Mouse (Mus musculus) ES-E14 (cell line): ENCODE results near the gene A3galt2. TPM values are rescaled to one million over a fixed set of nuclear protein-coding genes. Genes with fewer than 3 reads are reported as not detected.

Experiments used
- DNase-seq: peaks from one replicate; pipeline ENCODE4 v3.0.0-alpha.2; 2013; ENCODE audit warnings: low read depth, low spot score
- H3K27ac ChIP-seq: 2 replicates; pipeline ENCODE4 v1.5.1; 2012; ENCODE audit warnings: low read depth, mild to moderate bottlenecking, low read length, moderate library complexity, mixed read lengths; ENCODE audit not compliant: poor library complexity, insufficient read depth, severe bottlenecking
- H3K36me3 ChIP-seq: 2 replicates; pipeline ENCODE4 v1.6.1; 2012; ENCODE audit warnings: mild to moderate bottlenecking, low read length, moderate library complexity, mixed read lengths; ENCODE audit not compliant: control insufficient read depth, poor library complexity, insufficient read depth, severe bottlenecking
- H3K4me1 ChIP-seq, 2 experiments: fragments of 150-350 bp in 1 of 2; sonication (generic) in 1 of 2; 2 replicates each; pipeline ENCODE4 v1.6.1; 2012; ENCODE audit warnings: low read length in 2 of 2, mild to moderate bottlenecking in 1 of 2, mixed read lengths in 1 of 2; ENCODE audit not compliant: control insufficient read depth in 2 of 2, insufficient read depth in 2 of 2, poor library complexity in 1 of 2
- H3K4me3 ChIP-seq, 2 experiments: fragments of 150-350 bp in 1 of 2; sonication (generic) in 1 of 2; 2 replicates each; pipeline ENCODE4 v1.5.1; 2012; ENCODE audit warnings: low read length in 2 of 2, low read depth in 1 of 2, mild to moderate bottlenecking in 1 of 2, mixed read lengths in 1 of 2; ENCODE audit not compliant: insufficient read depth in 1 of 2, poor library complexity in 1 of 2, severe bottlenecking in 1 of 2
- H3K9ac ChIP-seq: 2 replicates; pipeline ENCODE4 v1.6.1; 2012; ENCODE audit warnings: low read depth, mild to moderate bottlenecking, low read length, mixed read lengths; ENCODE audit not compliant: poor library complexity, insufficient read depth, severe bottlenecking
- H3K9me3 ChIP-seq: fragments of 150-350 bp; sonication (generic); 2 replicates; pipeline ENCODE4 v1.6.1; 2012; ENCODE audit warnings: low read depth, mild to moderate bottlenecking, low read length; ENCODE audit not compliant: control insufficient read depth, insufficient read depth
- CHD2 ChIP-seq: IDR thresholded peaks from 2 replicates; pipeline ENCODE4 v1.6.1; 2014; ENCODE audit warnings: mild to moderate bottlenecking, low read depth, low read length, inconsistent platforms
- HCFC1 ChIP-seq: IDR thresholded peaks from 2 replicates; pipeline ENCODE4 v1.6.1; 2012; ENCODE audit warnings: low read length, inconsistent platforms, borderline replicate concordance; ENCODE audit not compliant: insufficient read depth
- MAFK ChIP-seq: IDR thresholded peaks from 2 replicates; pipeline ENCODE4 v1.6.1; 2014; ENCODE audit warnings: mild to moderate bottlenecking, low read depth, low read length, inconsistent platforms; ENCODE audit not compliant: insufficient read depth
- ZC3H11A ChIP-seq: IDR thresholded peaks from 2 replicates; pipeline ENCODE4 v1.6.1; 2012; ENCODE audit warnings: low read depth, mild to moderate bottlenecking, inconsistent platforms, low read length, borderline replicate concordance
- ZNF384 ChIP-seq: IDR thresholded peaks from 2 replicates; pipeline ENCODE4 v1.6.1; 2012; ENCODE audit warnings: low read depth, low read length, inconsistent platforms
- in situ Hi-C, 2 experiments: fragments of 600-800 bp; cut with MboI; formaldehyde crosslinking; loops; one replicate each; pipeline ENCODE4 v1.15.1; 2025; ENCODE audit warnings: low sequenced_read_pairs in 2 of 2, inconsistent platforms in 1 of 2; ENCODE audit not compliant: unreplicated experiment in 2 of 2
- total RNA-seq: library from RNA; depleted of rRNA; stranded (reverse); fragments of 300-350 nt; gene quantifications from 2 replicates; pipeline ENCODE4 v1.2.3, GENCODE M21; 2012

A3galt2 gene
- total RNA-seq, 1 experiment: 0.09 TPM

- DNase-seq: no peak
- in situ Hi-C loops: no loop called here
- H3K27ac ChIP-seq: no peak overlapping the region; the same call in 1 of the 2 replicates
- H3K9ac ChIP-seq: no peak overlapping the region
- H3K36me3 ChIP-seq: peaks cover 30% of the 10 kb centered on the region
- H3K9me3 ChIP-seq: no peaks in the 10 kb centered on the region
- H3K4me1 ChIP-seq: peaks cover 2% of the 10 kb centered on the region in 2 experiments; a peak in 1 of 4 replicates
- no peak overlapping the region for H3K4me3 ChIP-seq
- no peak for TF ChIP-seq ZC3H11A
- TF ChIP-seq MAFK: no peak
- no peak for TF ChIP-seq CHD2
- no peak for TF ChIP-seq HCFC1
- no peak for TF ChIP-seq ZNF384
These were observed 3.0 kb upstream of the A3galt2 start for GRCm38 (mm10) chr4:128752031-128752757.

- H3K9me3 ChIP-seq: no peaks in the 10 kb centered on the region
- TF ChIP-seq MAFK: no peak
- TF ChIP-seq HCFC1: no peak
- no peak for TF ChIP-seq ZNF384
- no peak for TF ChIP-seq ZC3H11A
- no peak for TF ChIP-seq CHD2
- in situ Hi-C loops: no loop called here
- H3K4me3 ChIP-seq: no peak overlapping the region
- no peak overlapping the region for H3K27ac ChIP-seq
- H3K36me3 ChIP-seq: peaks cover 20% of the 10 kb centered on the region
- DNase-seq: no peak
- H3K4me1 ChIP-seq: peaks cover 2% of the 10 kb centered on the region in 2 experiments; a peak in 1 of 4 replicates
- no peak overlapping the region for H3K9ac ChIP-seq
These were observed 1.6 kb upstream of the A3galt2 start for GRCm38 (mm10) chr4:128753571-128753970.

GRCm38 (mm10) chr4:128755900-128756299 lies 736 bp downstream of the A3galt2 start:
- Histone ChIP-seq H3K36me3 (peaks cover 11% of the 10 kb centered on the region), H3K4me3 (no peak overlapping the region), H3K4me1 (peaks cover 2% of the 10 kb centered on the region in 2 experiments; a peak in 1 of 4 replicates), H3K9me3 (no peaks in the 10 kb centered on the region), H3K27ac (no peak overlapping the region), H3K9ac (no peak overlapping the region)
- TF ChIP-seq HCFC1 (no peak), ZNF384 (no peak), CHD2 (no peak), MAFK (no peak), ZC3H11A (no peak)
- DNase-seq: no peak
- in situ Hi-C loops: no loop called here

GRCm38 (mm10) chr4:128759214-128759613 lies 4.0 kb downstream of the A3galt2 start:
- H3K36me3 ChIP-seq: no peaks in the 10 kb centered on the region
- TF ChIP-seq ZNF384: no peak
- TF ChIP-seq HCFC1: no peak
- no peak for TF ChIP-seq MAFK
- no peak for TF ChIP-seq ZC3H11A
- TF ChIP-seq CHD2: no peak
- in situ Hi-C loops: no loop called here

More at GRCm38 (mm10) chr4:128759214-128759613, 4.0 kb downstream of the A3galt2 start:
- no peak overlapping the region for H3K9ac ChIP-seq
- no peak for DNase-seq
- peaks cover 0 to 2% of the 10 kb centered on the region in 2 experiments; a peak in 1 of 4 replicates for H3K4me1 ChIP-seq
- H3K4me3 ChIP-seq: no peak overlapping the region
- H3K27ac ChIP-seq: no peak overlapping the region
- H3K9me3 ChIP-seq: no peaks in the 10 kb centered on the region
